Comparison of ENCODE assay signal across 17 mouse cellular contexts in genomic region chr10:37666535-37666934, GRCm38 (mm10).
DNase-seq lines count a peak whose midpoint lies in the region; ATAC-seq and TF ChIP-seq lines count a peak whose summit lies in the region.
"Had no signal": no experiment of that assay in that cellular context is flagged by ENCODE, and none has a peak within 500 bp of the region (broad histone marks: within the 10 kb centered on the region; RNA-seq: fewer than 3 reads in every experiment).

No protein-coding gene starts in this region.

- WGBS in hindbrain, embryonic 11.5 days = 30% methylated on average over 2 of the region's 2 CpGs
- 87% methylated on average over 2 of the region's 2 CpGs for WGBS in hindbrain, postnatal 0 days
- 31% methylated on average over 2 of the region's 2 CpGs for WGBS in forebrain, embryonic 16.5 days
- 74% methylated on average over 2 of the region's 2 CpGs for WGBS in liver, embryonic 12.5 days (ENCODE audit: insufficient replicate concordance)
- WGBS in heart, adult 2 months = 97% methylated on average over 2 of the region's 2 CpGs

- no peaks in the 10 kb centered on the region for H3K79me2 ChIP-seq in CH12.LX (replicated peaks; ENCODE audit: control insufficient read depth, extremely low read depth, insufficient read depth, poor library complexity, severe bottlenecking)
- no peaks in the 10 kb centered on the region for H3K79me2 ChIP-seq in heart, adult 2 months (replicated peaks; ENCODE audit: control insufficient read depth, insufficient read depth, low read length)

- DNase-seq in hindbrain, embryonic 11.5 days (ENCODE audit: low spot score) = peak; percentile 40
- no peak for DNase-seq in hindbrain, postnatal 0 days (ENCODE audit: low spot score)
- no peak for DNase-seq in CH12.LX (ENCODE audit: extremely low read depth)
- peak; percentile 41 for DNase-seq in embryo, embryonic 10.5 days (ENCODE audit: low spot score)
- DNase-seq in lung, postnatal 10 days = no peak
- no peak for DNase-seq in heart, adult 2 months
- DNase-seq: cerebellum, adult 9-10 months; gastrocnemius, postnatal 10 days; heart, postnatal 10 days; kidney, adult 9 months; kidney, postnatal 4 days; lung, postnatal 14 days had no signal

- no peak overlapping the region for H3K4me3 ChIP-seq in hindbrain, embryonic 11.5 days (ENCODE audit: low read depth, low read length)
- no peak overlapping the region for H3K4me3 ChIP-seq in hindbrain, postnatal 0 days (ENCODE audit: low read length)
- no peak overlapping the region for H3K4me3 ChIP-seq in CH12.LX (replicated peaks in 1 of 3; ENCODE audit: low read depth in 2 of 3, low read length in 2 of 3, poor library complexity in 1 of 3)
- H3K4me3 ChIP-seq in forebrain, embryonic 16.5 days (replicated peaks; ENCODE audit: low read length) = no peak overlapping the region
- no peak overlapping the region for H3K4me3 ChIP-seq in liver, embryonic 12.5 days
- H3K4me3 ChIP-seq in heart, adult 2 months = no peak overlapping the region
- H3K4me3 ChIP-seq: limb, embryonic 13.5 days; liver, embryonic 15.5 days; megakaryocyte, embryonic 14.5 days had no signal

- dilution Hi-C loops in CH12.LX (cut with MboI; ENCODE audit: extremely low pct_ligation_motif_present, extremely low pct_unique_long_range_greater_than_20kb, low sequenced_read_pairs) = no loop called here

- H3K9ac ChIP-seq in hindbrain, embryonic 11.5 days (ENCODE audit: low read depth, low read length) = no peak overlapping the region
- H3K9ac ChIP-seq in hindbrain, postnatal 0 days (replicated peaks; ENCODE audit: low read length) = no peak overlapping the region
- H3K9ac ChIP-seq in CH12.LX (ENCODE audit: insufficient read depth, low read depth) = no peak overlapping the region
- no peak overlapping the region for H3K9ac ChIP-seq in forebrain, embryonic 16.5 days (replicated peaks; ENCODE audit: low read depth, low read length)
- H3K9ac ChIP-seq in liver, embryonic 12.5 days = no peak overlapping the region
- H3K9ac ChIP-seq in heart, adult 2 months (ENCODE audit: low read depth, low read length) = no peak overlapping the region
- H3K9ac ChIP-seq: limb, embryonic 13.5 days; liver, embryonic 15.5 days had no signal

- H3K4me1 ChIP-seq in hindbrain, embryonic 11.5 days (replicated peaks; ENCODE audit: control insufficient read depth, insufficient read depth, low read length) = peaks cover 7% of the 10 kb centered on the region; the same call in 1 of the 2 replicates
- H3K4me1 ChIP-seq in hindbrain, postnatal 0 days (ENCODE audit: insufficient read depth, low read length) = no peaks in the 10 kb centered on the region
- H3K4me1 ChIP-seq in CH12.LX (ENCODE audit: control insufficient read depth in 1 of 2, insufficient read depth in 2 of 2) = no peaks in the 10 kb centered on the region
- peaks cover 4% of the 10 kb centered on the region; the same call in 1 of the 2 replicates for H3K4me1 ChIP-seq in forebrain, embryonic 16.5 days (replicated peaks; ENCODE audit: control insufficient read depth, insufficient read depth, low read length)
- no peaks in the 10 kb centered on the region for H3K4me1 ChIP-seq in liver, embryonic 12.5 days
- no peaks in the 10 kb centered on the region for H3K4me1 ChIP-seq in heart, adult 2 months (ENCODE audit: control insufficient read depth, insufficient read depth, low read length)
- H3K4me1 ChIP-seq: limb, embryonic 13.5 days; liver, embryonic 15.5 days; megakaryocyte, embryonic 14.5 days had no signal

- H3K4me2 ChIP-seq in hindbrain, embryonic 11.5 days (replicated peaks; ENCODE audit: low read depth, low read length) = no peak overlapping the region
- no peak overlapping the region for H3K4me2 ChIP-seq in hindbrain, postnatal 0 days (ENCODE audit: low read depth, low read length)
- no peak overlapping the region for H3K4me2 ChIP-seq in CH12.LX (ENCODE audit: insufficient read depth, low read depth, poor library complexity, severe bottlenecking)
- no peak overlapping the region for H3K4me2 ChIP-seq in forebrain, embryonic 16.5 days (ENCODE audit: low read length)
- no peak overlapping the region for H3K4me2 ChIP-seq in liver, embryonic 12.5 days
- H3K4me2 ChIP-seq: limb, embryonic 13.5 days; liver, embryonic 15.5 days had no signal

- no peak for TF ChIP-seq CTCF in hindbrain, postnatal 0 days (IDR thresholded peaks at IDR 0.05; ENCODE audit: low read depth)
- no peak for TF ChIP-seq CTCF in CH12.LX (conservative IDR thresholded peaks at IDR 0.05 in 1 of 2, IDR thresholded peaks at IDR 0.05 in 1 of 2; ENCODE audit: low read depth in 2 of 2, low read length in 2 of 2)
- TF ChIP-seq CTCF in heart, adult 2 months (IDR thresholded peaks at IDR 0.05) = no peak

- H3K36me3 ChIP-seq in hindbrain, embryonic 11.5 days (ENCODE audit: control insufficient read depth, insufficient read depth, low read length) = no peaks in the 10 kb centered on the region
- no peaks in the 10 kb centered on the region for H3K36me3 ChIP-seq in hindbrain, postnatal 0 days (ENCODE audit: insufficient read depth, low read length)
- no peaks in the 10 kb centered on the region for H3K36me3 ChIP-seq in CH12.LX (replicated peaks in 1 of 2; ENCODE audit: control insufficient read depth in 1 of 2, insufficient read depth in 1 of 2, low read length in 1 of 2)
- H3K36me3 ChIP-seq in forebrain, embryonic 16.5 days (ENCODE audit: control insufficient read depth, insufficient read depth) = no peaks in the 10 kb centered on the region
- H3K36me3 ChIP-seq in liver, embryonic 12.5 days = no peaks in the 10 kb centered on the region
- no peaks in the 10 kb centered on the region for H3K36me3 ChIP-seq in heart, adult 2 months (ENCODE audit: control insufficient read depth, insufficient read depth, low read length)
- H3K36me3 ChIP-seq: limb, embryonic 13.5 days; liver, embryonic 15.5 days had no signal

- no peak for TF ChIP-seq POLR2A in CH12.LX (IDR thresholded peaks at IDR 0.05; ENCODE audit: low read depth, low read length)
- TF ChIP-seq POLR2A in heart, adult 2 months (IDR thresholded peaks at IDR 0.05; ENCODE audit: insufficient read depth, low read depth, low read length) = no peak

- in situ Hi-C loops in CH12.LX (cut with MboI; ENCODE audit: low pct_ligation_motif_present, low pct_unique_long_range_greater_than_20kb, low sequenced_read_pairs) = no loop called here

- intact Hi-C loops in heart, adult 2 months (cut with DNase I) = no loop called here

- TF ChIP-seq EP300 in CH12.LX (IDR thresholded peaks at IDR 0.05; ENCODE audit: low read length) = no peak
- TF ChIP-seq EP300 in heart, adult 2 months (IDR thresholded peaks at IDR 0.05; ENCODE audit: insufficient read depth, low read depth, low read length) = no peak

- H3K27me3 ChIP-seq in hindbrain, embryonic 11.5 days (ENCODE audit: control insufficient read depth, insufficient read depth, low read length) = no peaks in the 10 kb centered on the region
- no peaks in the 10 kb centered on the region for H3K27me3 ChIP-seq in hindbrain, postnatal 0 days (ENCODE audit: insufficient read depth, low read length)
- H3K27me3 ChIP-seq in CH12.LX (replicated peaks) = no peaks in the 10 kb centered on the region
- no peaks in the 10 kb centered on the region for H3K27me3 ChIP-seq in forebrain, embryonic 16.5 days (replicated peaks; ENCODE audit: control insufficient read depth, insufficient read depth, low read length)
- no peaks in the 10 kb centered on the region for H3K27me3 ChIP-seq in liver, embryonic 12.5 days (replicated peaks)
- no peaks in the 10 kb centered on the region for H3K27me3 ChIP-seq in heart, adult 2 months (ENCODE audit: control insufficient read depth, insufficient read depth, low read length)
- H3K27me3 ChIP-seq: limb, embryonic 13.5 days; liver, embryonic 15.5 days; megakaryocyte, embryonic 14.5 days had no signal

- H3K27ac ChIP-seq in hindbrain, embryonic 11.5 days (ENCODE audit: low read depth, low read length) = 0 out of 2 replicates have a peak overlapping the region, but pooled peaks have one; percentile 63
- H3K27ac ChIP-seq in hindbrain, postnatal 0 days = no peak overlapping the region
- no peak overlapping the region for H3K27ac ChIP-seq in CH12.LX (ENCODE audit: insufficient read depth, low read depth)
- H3K27ac ChIP-seq in forebrain, embryonic 16.5 days (ENCODE audit: low read length) = no peak overlapping the region
- H3K27ac ChIP-seq in liver, embryonic 12.5 days = no peak overlapping the region
- H3K27ac ChIP-seq in heart, adult 2 months = no peak overlapping the region
- H3K27ac ChIP-seq: limb, embryonic 13.5 days; liver, embryonic 15.5 days had no signal

- H3K9me3 ChIP-seq in hindbrain, embryonic 11.5 days (ENCODE audit: control insufficient read depth, low read length) = no peaks in the 10 kb centered on the region
- no peaks in the 10 kb centered on the region for H3K9me3 ChIP-seq in hindbrain, postnatal 0 days (ENCODE audit: low read length)
- no peaks in the 10 kb centered on the region for H3K9me3 ChIP-seq in CH12.LX (replicated peaks; ENCODE audit: low read length)
- H3K9me3 ChIP-seq in forebrain, embryonic 16.5 days (ENCODE audit: control insufficient read depth, low read length) = no peaks in the 10 kb centered on the region
- H3K9me3 ChIP-seq in liver, embryonic 12.5 days (replicated peaks) = no peaks in the 10 kb centered on the region
- H3K9me3 ChIP-seq: limb, embryonic 13.5 days; liver, embryonic 15.5 days; megakaryocyte, embryonic 14.5 days had no signal

- peak; percentile 68 for ATAC-seq in hindbrain, embryonic 11.5 days (ENCODE audit: low FRiP score)
- ATAC-seq in hindbrain, postnatal 0 days = no peak
- peak; percentile 65 for ATAC-seq in forebrain, embryonic 16.5 days
- no peak for ATAC-seq in liver, embryonic 12.5 days

- no peak for TF ChIP-seq RAD21 in CH12.LX (IDR thresholded peaks at IDR 0.05; ENCODE audit: low read depth, low read length)

TF ChIP-seq in CH12.LX, 34 proteins besides CTCF, POLR2A, EP300 and RAD21:
- no peak for TF ChIP-seq MAX (IDR thresholded peaks at IDR 0.05; ENCODE audit: low read length)
- TF ChIP-seq ZNF384 (IDR thresholded peaks at IDR 0.05; ENCODE audit: low read depth, low read length) = 0 out of 2 replicates have a peak, but pooled peaks have one; percentile 6
TF ChIP-seq in CH12.LX: peak in this region for 1.

Comparison
In these comparisons a context has a peak if more than half of its experiments do, and no peak if none do; other contexts are left out.
1. ATAC-seq: peak in hindbrain, embryonic 11.5 days (single experiment) and forebrain, embryonic 16.5 days (single experiment); none in hindbrain, postnatal 0 days (single experiment) and liver, embryonic 12.5 days (single experiment).
2. DNase-seq: peak in hindbrain, embryonic 11.5 days (single experiment) and embryo, embryonic 10.5 days (single experiment); none in hindbrain, postnatal 0 days (single experiment), CH12.LX (single experiment), lung, postnatal 10 days (single experiment) and heart, adult 2 months (0 of 2).